Comparison of ENCODE assay signal across 24 mouse cellular contexts in genomic region chr1:36839858-36840257, GRCm38 (mm10).
DNase-seq lines count a peak whose midpoint lies in the region; ATAC-seq and TF ChIP-seq lines count a peak whose summit lies in the region.
"Had no signal": no experiment of that assay in that cellular context is flagged by ENCODE, and none has a peak within 500 bp of the region (broad histone marks: within the 10 kb centered on the region; RNA-seq: fewer than 3 reads in every experiment).

No protein-coding gene starts in this region.

- intact Hi-C loops in gastrocnemius, adult 2 months (cut with DNase I), result loop anchor here (10.0 kb wide), 1 partner anchor 285 kb away; no protein-coding TSS in a partner anchor
- intact Hi-C loops in heart, adult 2 months (cut with DNase I), result no loop called here

- H3K9me3 ChIP-seq in heart, embryonic 11.5 days (replicated peaks; ENCODE audit: control insufficient read depth, low read length), result no peaks in the 10 kb centered on the region
- H3K9me3 ChIP-seq in intestine, embryonic 14.5 days (ENCODE audit: control insufficient read depth, low read length), result no peaks in the 10 kb centered on the region
- H3K9me3 ChIP-seq in intestine, embryonic 16.5 days (ENCODE audit: control insufficient read depth, low read length), result no peaks in the 10 kb centered on the region
- H3K9me3 ChIP-seq: embryonic facial prominence, embryonic 15.5 days; forebrain, embryonic 10.5 days; G1E; hindbrain, embryonic 10.5 days had no signal

- no peak for TF ChIP-seq CTCF in gastrocnemius, adult 2 months (IDR thresholded peaks at IDR 0.05)
- TF ChIP-seq CTCF in heart, adult 2 months (IDR thresholded peaks at IDR 0.05), result no peak

- no peak for TF ChIP-seq POLR2A in heart, adult 2 months (IDR thresholded peaks at IDR 0.05; ENCODE audit: insufficient read depth, low read depth, low read length)

- no peaks in the 10 kb centered on the region for H3K27me3 ChIP-seq in heart, adult 2 months (ENCODE audit: control insufficient read depth, insufficient read depth, low read length)
- H3K27me3 ChIP-seq in heart, embryonic 11.5 days (ENCODE audit: control insufficient read depth, insufficient read depth, low read length), result no peaks in the 10 kb centered on the region
- no peaks in the 10 kb centered on the region for H3K27me3 ChIP-seq in intestine, embryonic 14.5 days (replicated peaks; ENCODE audit: control insufficient read depth, insufficient read depth, low read length)
- no peaks in the 10 kb centered on the region for H3K27me3 ChIP-seq in intestine, embryonic 16.5 days (replicated peaks; ENCODE audit: control insufficient read depth, insufficient read depth, low read length)
- H3K27me3 ChIP-seq: embryonic facial prominence, embryonic 15.5 days had no signal

- H3K9ac ChIP-seq in heart, adult 2 months (ENCODE audit: low read depth, low read length), result no peak overlapping the region
- no peak overlapping the region for H3K9ac ChIP-seq in heart, embryonic 11.5 days (ENCODE audit: low read depth, low read length)
- H3K9ac ChIP-seq in intestine, embryonic 14.5 days (ENCODE audit: low read length), result no peak overlapping the region
- no peak overlapping the region for H3K9ac ChIP-seq in intestine, embryonic 16.5 days (ENCODE audit: low read depth, low read length)
- H3K9ac ChIP-seq: embryonic facial prominence, embryonic 15.5 days; hindbrain, embryonic 14.5 days had no signal

- no peak overlapping the region for H3K4me2 ChIP-seq in heart, embryonic 11.5 days
- no peak overlapping the region for H3K4me2 ChIP-seq in intestine, embryonic 14.5 days (ENCODE audit: low read length)
- no peak overlapping the region for H3K4me2 ChIP-seq in intestine, embryonic 16.5 days (ENCODE audit: low read depth, low read length)
- H3K4me2 ChIP-seq: embryonic facial prominence, embryonic 15.5 days; hindbrain, embryonic 14.5 days had no signal

- ATAC-seq in heart, embryonic 11.5 days (replicated peaks; ENCODE audit: insufficient number of reproducible peaks, low FRiP score, low TSS enrichment), result no peak
- no peak for ATAC-seq in intestine, embryonic 14.5 days (replicated peaks; ENCODE audit: low FRiP score, low TSS enrichment, low read depth)
- no peak for ATAC-seq in intestine, embryonic 16.5 days
- ATAC-seq: CD4-positive, CD25-positive, alpha-beta regulatory T cell, adult 4 months; forebrain, embryonic 14.5 days; intestine, postnatal 0 days had no signal

- peaks cover 2% of the 10 kb centered on the region for H3K4me1 ChIP-seq in heart, adult 2 months (ENCODE audit: control insufficient read depth, insufficient read depth, low read length)
- peaks cover 2% of the 10 kb centered on the region for H3K4me1 ChIP-seq in heart, embryonic 11.5 days (ENCODE audit: control insufficient read depth, insufficient read depth, low read length)
- H3K4me1 ChIP-seq in intestine, embryonic 14.5 days (replicated peaks; ENCODE audit: control insufficient read depth, insufficient read depth, low read length), result no peaks in the 10 kb centered on the region; the same call in 1 of the 2 replicates
- peaks cover 2% of the 10 kb centered on the region; the same call in 1 of the 2 replicates for H3K4me1 ChIP-seq in intestine, embryonic 16.5 days (ENCODE audit: control insufficient read depth, insufficient read depth, low read length)
- H3K4me1 ChIP-seq: embryonic facial prominence, embryonic 15.5 days had no signal

- TF ChIP-seq EP300 in heart, adult 2 months (IDR thresholded peaks at IDR 0.05; ENCODE audit: insufficient read depth, low read depth, low read length), result peak; percentile 60; the same call in 1 of the 2 replicates

- no peak overlapping the region for H3K4me3 ChIP-seq in gastrocnemius, adult 2 months
- no peak overlapping the region for H3K4me3 ChIP-seq in heart, adult 2 months
- no peak overlapping the region for H3K4me3 ChIP-seq in heart, embryonic 11.5 days (ENCODE audit: low read depth, low read length)
- no peak overlapping the region for H3K4me3 ChIP-seq in intestine, embryonic 14.5 days (ENCODE audit: low read depth, low read length)
- no peak overlapping the region for H3K4me3 ChIP-seq in intestine, embryonic 16.5 days (ENCODE audit: low read length)
- H3K4me3 ChIP-seq: embryonic facial prominence, embryonic 15.5 days; erythroblast, embryonic 14.5 days; forebrain, embryonic 10.5 days; hindbrain, embryonic 10.5 days had no signal

- peaks cover 18% of the 10 kb centered on the region for H3K36me3 ChIP-seq in heart, adult 2 months (ENCODE audit: control insufficient read depth, insufficient read depth, low read length)
- H3K36me3 ChIP-seq in heart, embryonic 11.5 days (ENCODE audit: control insufficient read depth, insufficient read depth, low read length), result 0 out of 2 replicates have a peak, but pooled peaks cover 5% of the 10 kb centered on the region
- H3K36me3 ChIP-seq in intestine, embryonic 14.5 days (ENCODE audit: control insufficient read depth, insufficient read depth, low read length), result peaks cover 52% of the 10 kb centered on the region
- H3K36me3 ChIP-seq in intestine, embryonic 16.5 days (ENCODE audit: control insufficient read depth, insufficient read depth, low read length), result 0 out of 2 replicates have a peak, but pooled peaks cover 2% of the 10 kb centered on the region

- H3K79me2 ChIP-seq in heart, adult 2 months (replicated peaks; ENCODE audit: control insufficient read depth, insufficient read depth, low read length), result peaks cover 3% of the 10 kb centered on the region

- DNase-seq in adrenal gland, adult 2 months, result peak; percentile 10
- no peak for DNase-seq in adrenal gland, postnatal 4 days (ENCODE audit: low spot score in 2 of 2)
- DNase-seq in gastrocnemius, adult 2 months, result peak; percentile 47
- no peak for DNase-seq in gastrocnemius, postnatal 10 days
- DNase-seq in heart, adult 2 months, result peak in 1 of 2 experiments; percentile 58
- DNase-seq in intestine, embryonic 14.5 days (ENCODE audit: low spot score), result peak; percentile 29
- DNase-seq: adrenal gland, postnatal 25 days; B cell, adult 2 months; cerebellum, adult 11 months; cerebellum, adult 8-10 months; cerebellum, postnatal 14 days; embryo, embryonic 11 days; kidney, adult 8-10 months had no signal

- 69% methylated on average over 3 of the region's 3 CpGs for WGBS in heart, adult 2 months
- WGBS in heart, embryonic 11.5 days (ENCODE audit: insufficient replicate concordance), result 87% methylated on average over 3 of the region's 3 CpGs
- 86% methylated on average over 3 of the region's 3 CpGs for WGBS in intestine, embryonic 14.5 days
- 79% methylated on average over 3 of the region's 3 CpGs for WGBS in intestine, embryonic 16.5 days

- peak overlapping the region; percentile 44; the same call in 1 of the 2 replicates for H3K27ac ChIP-seq in gastrocnemius, adult 2 months
- H3K27ac ChIP-seq in heart, adult 2 months, result peak overlapping the region; percentile 69
- no peak overlapping the region for H3K27ac ChIP-seq in heart, embryonic 11.5 days (ENCODE audit: low read depth, low read length)
- H3K27ac ChIP-seq in intestine, embryonic 14.5 days (ENCODE audit: low read depth), result no peak overlapping the region
- H3K27ac ChIP-seq in intestine, embryonic 16.5 days (ENCODE audit: low read length), result no peak overlapping the region
- H3K27ac ChIP-seq: embryonic facial prominence, embryonic 15.5 days; forebrain, embryonic 10.5 days; hindbrain, embryonic 10.5 days; hindbrain, embryonic 14.5 days had no signal

Comparison
In these comparisons a context has a peak if more than half of its experiments do, and no peak if none do; other contexts are left out.
1. DNase-seq: peak in adrenal gland, adult 2 months (single experiment), gastrocnemius, adult 2 months (single experiment) and intestine, embryonic 14.5 days (single experiment); none in adrenal gland, postnatal 4 days (0 of 2) and gastrocnemius, postnatal 10 days (single experiment).
2. H3K27ac ChIP-seq: peak in gastrocnemius, adult 2 months (single experiment) and heart, adult 2 months (single experiment); none in heart, embryonic 11.5 days (single experiment), intestine, embryonic 14.5 days (single experiment) and intestine, embryonic 16.5 days (single experiment).